Mouse (Mus musculus) kidney, postnatal 0 days (tissue): ENCODE data around the gene Serpinb9b. TPM values are rescaled to one million over a fixed set of nuclear protein-coding genes. Genes with fewer than 3 reads are reported as not detected.

Source experiments
- ATAC-seq: fragments of 200-750 bp; cut with Nextera tagmentation; replicated peaks from 2 replicates; pipeline ENCODE4 v1.8.0; 2017; ENCODE audit warnings: low read depth, moderate number of reproducible peaks, moderate TSS enrichment, moderate library complexity; ENCODE audit not compliant: low FRiP score
- DNase-seq: peaks from one replicate; pipeline ENCODE4 v3.0.0-alpha.2; 2016; ENCODE audit warnings: low spot score
- H3K27ac ChIP-seq: fragments of 300-500 bp; sonication (generic); 2 replicates; pipeline ENCODE4 v1.5.1; 2014; ENCODE audit warnings: mild to moderate bottlenecking
- H3K27me3 ChIP-seq: fragments of 300-500 bp; sonication (generic); 2 replicates; pipeline ENCODE4 v1.6.1; 2014; ENCODE audit warnings: low read length, mixed read lengths; ENCODE audit not compliant: insufficient read depth
- H3K36me3 ChIP-seq: fragments of 300-500 bp; sonication (generic); 2 replicates; pipeline ENCODE4 v1.6.1; 2014; ENCODE audit warnings: low read length, mixed read lengths; ENCODE audit not compliant: insufficient read depth
- H3K4me1 ChIP-seq: fragments of 300-500 bp; sonication (generic); replicated peaks from 2 replicates; pipeline ENCODE4 v1.6.1; 2014; ENCODE audit warnings: antibody characterized with exemption, low read length, mixed read lengths; ENCODE audit not compliant: insufficient read depth
- H3K4me2 ChIP-seq: fragments of 300-500 bp; sonication (generic); 2 replicates; pipeline ENCODE4 v1.6.1; 2014; ENCODE audit warnings: mild to moderate bottlenecking, low read length, moderate library complexity, mixed read lengths
- H3K4me3 ChIP-seq: fragments of 300-500 bp; sonication (generic); replicated peaks from 2 replicates; pipeline ENCODE4 v1.5.1; 2014; ENCODE audit warnings: low read depth, low read length
- H3K9ac ChIP-seq: fragments of 300-500 bp; sonication (generic); 2 replicates; pipeline ENCODE4 v1.6.1; 2014; ENCODE audit warnings: low read depth, low read length
- H3K9me3 ChIP-seq: fragments of 300-500 bp; sonication (generic); replicated peaks from 2 replicates; pipeline ENCODE4 v1.6.1; 2016; ENCODE audit warnings: low read length, inconsistent platforms, mixed read lengths
- CTCF ChIP-seq: IDR thresholded peaks from 2 replicates; pipeline ENCODE4 v1.5.1; 2016; ENCODE audit warnings: antibody characterized with exemption, low read depth, mild to moderate bottlenecking, moderate library complexity
- WGBS: fragments of 180-500 bp; shearing (Covaris S2); extraction: QIAGEN DNeasy Blood & Tissue Kit; methylation state at CpG from one replicate; pipeline ENCODE4 v1.1.7; 2014; 5-methylcytosine and 5-hydroxymethylcytosine counted together
- polyA plus RNA-seq: library from polyadenylated mRNA; unstranded; fragments of >200 nt; fragmentation: Nextera tagmentation; extraction: Ambion mirVana; gene quantifications from 2 replicates; pipeline ENCODE4 v1.2.1, GENCODE M21; 2015

The Serpinb9b gene
- polyA plus RNA-seq, 1 experiment from 2014 or later: 0.16 TPM

DNA sequence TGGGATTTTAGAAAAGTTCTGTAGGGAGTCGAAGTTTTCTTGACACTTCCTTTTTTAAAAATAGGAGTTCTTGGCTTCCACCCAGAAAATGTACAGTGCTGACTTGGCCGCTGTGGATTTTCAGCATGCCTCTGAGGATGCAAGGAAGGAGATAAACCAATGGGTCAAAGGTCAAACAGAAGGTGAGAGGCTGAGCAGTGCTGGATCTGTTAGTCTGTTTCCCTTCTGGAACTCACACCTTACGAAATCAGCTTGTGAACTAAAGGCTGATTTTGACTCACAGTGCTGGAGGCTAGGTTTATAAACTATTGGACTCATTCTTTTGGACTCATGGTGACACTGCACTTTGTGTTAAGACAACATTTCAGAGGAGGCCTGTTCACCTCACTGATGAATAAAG lies 62.4 kb downstream of the Serpinb9b start:
- Histone ChIP-seq H3K4me3 (no peak overlapping the region), H3K9ac (no peak overlapping the region), H3K27ac (no peak overlapping the region), H3K9me3 (no peaks in the 10 kb centered on the region), H3K36me3 (no peaks in the 10 kb centered on the region), H3K4me1 (no peaks in the 10 kb centered on the region), H3K27me3 (no peaks in the 10 kb centered on the region), H3K4me2 (no peak overlapping the region)
- TF ChIP-seq CTCF: no peak
- ATAC-seq (no peak), DNase-seq (peak; percentile 9)
- WGBS: 55% methylated on average over 3 of the region's 3 CpGs

DNA sequence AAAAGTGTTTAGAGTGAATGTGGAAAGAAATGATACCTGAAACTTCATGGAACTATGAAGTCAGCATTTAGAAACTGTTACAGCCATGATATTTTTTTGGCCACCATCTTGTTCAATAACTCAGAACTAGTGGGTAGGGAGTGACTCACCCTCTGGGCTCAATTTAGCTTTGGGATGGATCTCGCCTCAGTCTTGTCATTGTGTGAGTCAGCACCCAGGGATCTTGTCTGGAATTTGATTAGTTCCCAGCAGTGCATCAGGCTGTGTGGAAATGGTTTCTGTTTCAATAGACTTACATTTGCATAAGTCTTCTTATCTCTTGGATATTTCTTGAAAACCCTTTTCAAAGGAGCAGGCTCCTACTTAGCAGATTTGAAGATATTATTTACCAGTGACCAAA lies 63.3 kb downstream of the Serpinb9b start:
- Histone ChIP-seq H3K4me2 (no peak overlapping the region), H3K9ac (no peak overlapping the region), H3K4me3 (no peak overlapping the region), H3K9me3 (no peaks in the 10 kb centered on the region), H3K36me3 (no peaks in the 10 kb centered on the region), H3K27ac (no peak overlapping the region), H3K4me1 (no peaks in the 10 kb centered on the region), H3K27me3 (no peaks in the 10 kb centered on the region)
- ATAC-seq (no peak), DNase-seq (no peak)
- TF ChIP-seq CTCF: no peak
- 73% methylated on average over 1 of the region's 1 CpGs for WGBS

DNA sequence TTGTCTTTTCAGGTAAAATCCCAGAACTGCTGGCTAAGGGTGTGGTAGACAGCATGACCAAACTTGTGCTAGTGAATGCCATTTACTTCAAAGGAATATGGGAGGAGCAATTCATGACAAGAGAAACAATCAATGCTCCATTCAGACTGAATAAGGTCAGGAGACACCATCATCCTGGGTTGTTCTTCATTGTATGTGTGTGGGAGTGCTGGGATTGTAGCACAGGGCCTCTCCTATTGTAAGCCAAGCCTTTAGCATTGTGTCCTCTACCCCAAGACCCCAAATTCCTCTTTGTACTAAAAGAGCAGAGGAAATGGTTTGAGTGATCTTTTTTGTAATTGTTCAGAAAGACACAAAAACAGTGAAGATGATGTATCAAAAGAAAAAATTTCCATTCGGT lies 64.1 kb downstream of the Serpinb9b start:
- DNase-seq: no peak
- no peak overlapping the region for H3K27ac ChIP-seq
- no peak overlapping the region for H3K9ac ChIP-seq
- no peak for ATAC-seq
- 95% methylated on average over 1 of the region's 1 CpGs for WGBS
- no peaks in the 10 kb centered on the region for H3K4me1 ChIP-seq
- H3K27me3 ChIP-seq: no peaks in the 10 kb centered on the region
- H3K4me3 ChIP-seq: no peak overlapping the region
- no peak for TF ChIP-seq CTCF
- H3K4me2 ChIP-seq: no peak overlapping the region
- H3K36me3 ChIP-seq: no peaks in the 10 kb centered on the region
- no peaks in the 10 kb centered on the region for H3K9me3 ChIP-seq

Other genes starting within 250 kb of the Serpinb9b start
- gene Mylk4, start 243.5 kb upstream of the Serpinb9b start, polyA plus RNA-seq: 0.03 and 0.12 TPM in 2 replicates
- gene Wrnip1, start 225.4 kb upstream of the Serpinb9b start, polyA plus RNA-seq: 19.4 and 25.8 TPM in 2 replicates
- not detected in 2 replicates for gene D930007J09Rik, start 224.6 kb upstream of the Serpinb9b start, polyA plus RNA-seq
- gene Serpinb1a, start 176.2 kb upstream of the Serpinb9b start, polyA plus RNA-seq: 18.5 and 18.7 TPM in 2 replicates
- gene Serpinb1c, start 129.2 kb upstream of the Serpinb9b start, polyA plus RNA-seq: not detected in 2 replicates
- gene Serpinb6b, start 62.2 kb upstream of the Serpinb9b start, polyA plus RNA-seq: 11.7 and 14.3 TPM in 2 replicates
- gene Serpinb9, start 24.2 kb upstream of the Serpinb9b start, polyA plus RNA-seq: 20.2 and 20.5 TPM in 2 replicates
- not detected in 2 replicates for gene Serpinb1b, start 51.2 kb downstream of the Serpinb9b start, polyA plus RNA-seq
- not detected in 2 replicates for gene Serpinb9c, start 132.3 kb downstream of the Serpinb9b start, polyA plus RNA-seq
- gene Serpinb9d, start 165.5 kb downstream of the Serpinb9b start, polyA plus RNA-seq: not detected in 2 replicates
- not detected in 2 replicates for gene Serpinb9e, start 222.2 kb downstream of the Serpinb9b start, polyA plus RNA-seq